Mouse (Mus musculus) neural tube, postnatal 0 days (tissue): ENCODE results near the gene Tmem150a. TPM values are rescaled to one million over a fixed set of nuclear protein-coding genes. Genes with fewer than 3 reads are reported as not detected.

Source experiments
- polyA plus RNA-seq: library from polyadenylated mRNA; unstranded; fragments of >200 nt; fragmentation: Nextera tagmentation; extraction: Ambion mirVana; gene quantifications from 2 replicates; pipeline ENCODE4 v1.2.1, GENCODE M21; 2015

Tmem150a gene
- polyA plus RNA-seq: 21.6 and 25.5 TPM in 2 replicates

DNA sequence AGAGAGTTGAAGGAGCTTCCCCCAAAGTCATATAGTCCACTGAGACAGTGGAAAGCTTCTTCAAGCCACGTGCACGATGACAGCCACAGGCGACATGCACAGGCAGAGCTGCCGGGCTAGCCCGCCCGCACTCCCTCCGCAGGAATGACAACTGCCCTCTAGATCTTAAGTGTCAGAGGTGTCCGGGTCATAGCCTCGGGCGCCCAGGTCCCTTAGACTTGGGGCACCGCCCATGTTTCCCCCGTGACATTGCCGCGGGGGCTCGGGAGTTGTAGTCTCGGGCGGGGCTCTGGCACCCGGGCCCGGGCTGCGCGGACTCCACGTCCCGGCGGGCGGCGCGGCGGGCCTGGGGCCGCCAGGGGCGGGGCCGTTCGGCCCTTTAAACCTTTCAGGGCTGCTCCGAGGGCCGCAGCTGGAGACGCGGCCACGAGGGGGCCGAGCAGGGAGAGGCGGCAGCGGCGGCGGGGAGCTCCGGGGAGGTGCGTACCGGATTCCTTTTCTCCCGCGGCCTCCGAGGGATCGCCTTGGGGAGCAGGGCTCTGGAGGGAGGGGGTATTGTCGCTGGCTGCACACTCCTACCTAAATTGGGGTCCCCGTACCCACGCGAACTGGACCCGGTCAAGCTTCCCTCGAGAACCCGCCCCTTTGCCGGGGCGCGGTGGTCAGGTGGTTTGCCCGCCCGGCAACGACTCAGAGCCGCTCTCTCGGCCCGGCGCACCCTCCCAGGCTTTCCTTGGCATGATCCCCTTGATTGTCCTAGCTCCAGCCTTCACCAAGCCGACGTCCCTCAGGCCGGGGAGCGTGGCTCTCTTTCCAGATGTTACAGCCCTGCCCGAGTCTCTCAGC, at the start of gene Tmem150a:
TSS of gene Tmem150a (plus strand) at position 382 of the 846 bp plus-strand sequence.

DNA sequence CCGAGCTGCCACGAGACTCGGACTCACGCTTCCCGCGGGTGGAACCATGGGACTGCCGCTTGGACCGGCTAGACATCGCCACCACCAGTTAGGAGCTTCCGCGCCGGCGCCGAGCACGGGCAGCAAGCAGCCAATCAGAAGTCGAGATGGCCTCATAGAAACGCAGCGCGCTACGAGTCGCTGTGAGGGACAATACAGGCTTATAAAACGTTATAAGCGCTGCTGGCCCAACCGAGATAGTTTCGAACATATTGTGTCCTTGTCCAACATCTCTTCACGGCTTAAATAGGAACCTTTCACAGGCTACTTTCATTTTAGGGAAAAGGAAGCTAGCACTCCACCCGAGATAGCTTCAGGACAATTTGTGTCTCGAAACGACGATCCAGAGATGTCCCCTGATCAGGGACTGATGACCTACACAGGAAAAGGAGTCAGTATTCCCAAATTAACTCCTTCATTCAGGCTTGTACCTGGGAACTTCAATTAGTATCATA, 10.1 kb upstream of the Tmem150a start, which contains the start of gene Usp39:
TSS of gene Usp39 (minus strand) at position 111 of the 494 bp plus-strand sequence.

DNA sequence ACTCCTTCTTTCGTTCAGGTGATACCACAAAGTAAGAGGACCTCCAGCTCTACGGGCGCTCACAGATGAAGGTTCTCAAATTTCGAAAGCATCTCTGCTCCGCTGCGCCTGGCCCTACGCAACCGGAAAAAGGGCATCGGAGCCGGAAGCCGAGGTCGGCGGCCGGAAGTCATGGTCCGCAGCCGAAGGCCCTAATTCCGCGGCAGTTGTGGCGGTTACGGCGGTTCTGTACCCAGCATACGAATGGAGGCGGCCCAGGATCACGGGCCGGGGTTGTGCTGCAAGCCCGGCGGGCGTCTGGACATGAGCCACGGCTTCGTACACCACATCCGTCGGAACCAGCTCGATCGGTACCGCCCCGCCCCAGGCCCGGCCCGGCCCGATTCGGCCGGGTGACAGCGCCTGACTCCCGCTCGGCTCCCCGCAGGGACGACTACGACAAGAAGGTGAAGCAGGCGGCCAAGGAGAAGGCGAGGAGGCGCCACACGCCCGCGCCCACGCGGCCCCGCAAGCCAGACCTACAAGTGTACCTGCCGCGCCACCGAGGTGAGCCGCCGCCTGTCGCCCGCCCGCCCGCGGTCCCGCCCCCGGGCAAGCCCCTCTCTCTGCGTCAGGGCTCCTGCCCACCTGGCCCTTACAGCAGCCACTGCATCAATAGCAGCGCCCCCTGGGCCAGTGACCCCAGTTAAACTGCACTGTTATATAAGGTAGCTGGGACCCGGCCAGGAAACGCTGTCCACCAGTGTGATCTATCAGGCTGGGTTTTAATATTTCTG, 7.9 kb upstream of the Tmem150a start, which contains the start of gene 0610030E20Rik:
TSS of gene 0610030E20Rik (plus strand) at position 152 of the 776 bp plus-strand sequence.

DNA sequence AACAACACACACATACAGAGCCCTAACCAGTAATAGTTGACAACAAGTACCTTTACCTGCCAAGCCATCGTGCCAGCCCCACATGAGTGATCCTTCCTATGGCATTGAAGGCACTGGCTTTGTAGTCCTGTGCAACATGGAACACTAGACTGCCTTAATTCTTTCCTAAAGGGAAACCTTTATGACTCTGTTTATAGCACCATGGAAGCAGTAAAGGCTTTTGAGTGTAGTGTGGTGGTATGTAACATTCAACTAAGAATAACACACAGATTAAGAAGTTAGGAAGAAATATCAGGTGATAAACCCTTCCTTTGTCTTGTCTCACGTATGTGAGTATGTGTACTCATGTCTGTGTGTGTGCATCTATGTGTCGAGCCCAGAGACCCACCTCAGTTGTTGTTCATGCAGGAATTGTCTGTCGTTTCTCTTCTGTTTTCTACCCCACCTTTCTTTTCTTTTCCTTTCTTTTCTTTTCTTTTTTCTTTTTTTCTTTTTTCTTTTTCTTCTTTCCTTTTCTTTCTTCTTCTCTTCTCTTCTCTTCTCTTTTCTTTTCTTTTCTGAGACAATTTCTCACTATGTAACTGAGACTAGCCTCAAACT, 11.7 kb downstream of the Tmem150a start, which contains the start of gene Rnf181:
TSS of gene Rnf181 (minus strand) at position 113 of the 600 bp plus-strand sequence.

DNA sequence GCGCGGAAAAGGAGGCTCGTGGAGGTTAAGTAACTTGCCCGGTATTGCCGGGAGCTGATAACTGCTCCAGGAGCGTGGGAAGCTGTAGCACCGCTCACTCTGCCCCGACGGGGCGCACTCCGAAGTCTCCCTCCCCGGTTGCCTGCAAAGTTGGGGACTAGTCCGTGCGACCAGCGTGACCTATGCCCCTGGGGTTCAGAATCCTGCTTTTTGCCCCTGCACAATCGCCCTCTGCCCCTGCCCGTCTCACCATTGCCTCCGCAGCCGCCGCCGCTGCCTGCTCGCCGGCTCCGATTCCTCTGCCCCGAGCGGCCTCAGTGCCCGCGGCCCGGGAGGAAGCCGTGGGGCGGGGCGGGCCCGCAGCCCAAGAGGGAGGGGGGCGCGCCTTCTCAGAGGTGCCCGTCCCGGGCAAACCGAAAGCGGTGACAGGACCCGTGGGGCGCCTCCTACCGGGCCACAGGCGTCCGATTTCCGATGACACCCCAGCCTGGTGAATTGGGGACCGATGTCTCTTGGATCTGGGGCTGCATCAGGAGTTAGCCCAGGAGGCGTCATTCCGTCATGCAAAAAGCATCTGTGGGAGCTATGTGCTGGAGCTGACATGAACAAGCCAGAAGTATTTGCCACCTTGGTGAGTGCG, 25.0 kb downstream of the Tmem150a start, which contains the start of gene Vamp5:
TSS of gene Vamp5 (minus strand) at position 338 of the 640 bp plus-strand sequence.

DNA sequence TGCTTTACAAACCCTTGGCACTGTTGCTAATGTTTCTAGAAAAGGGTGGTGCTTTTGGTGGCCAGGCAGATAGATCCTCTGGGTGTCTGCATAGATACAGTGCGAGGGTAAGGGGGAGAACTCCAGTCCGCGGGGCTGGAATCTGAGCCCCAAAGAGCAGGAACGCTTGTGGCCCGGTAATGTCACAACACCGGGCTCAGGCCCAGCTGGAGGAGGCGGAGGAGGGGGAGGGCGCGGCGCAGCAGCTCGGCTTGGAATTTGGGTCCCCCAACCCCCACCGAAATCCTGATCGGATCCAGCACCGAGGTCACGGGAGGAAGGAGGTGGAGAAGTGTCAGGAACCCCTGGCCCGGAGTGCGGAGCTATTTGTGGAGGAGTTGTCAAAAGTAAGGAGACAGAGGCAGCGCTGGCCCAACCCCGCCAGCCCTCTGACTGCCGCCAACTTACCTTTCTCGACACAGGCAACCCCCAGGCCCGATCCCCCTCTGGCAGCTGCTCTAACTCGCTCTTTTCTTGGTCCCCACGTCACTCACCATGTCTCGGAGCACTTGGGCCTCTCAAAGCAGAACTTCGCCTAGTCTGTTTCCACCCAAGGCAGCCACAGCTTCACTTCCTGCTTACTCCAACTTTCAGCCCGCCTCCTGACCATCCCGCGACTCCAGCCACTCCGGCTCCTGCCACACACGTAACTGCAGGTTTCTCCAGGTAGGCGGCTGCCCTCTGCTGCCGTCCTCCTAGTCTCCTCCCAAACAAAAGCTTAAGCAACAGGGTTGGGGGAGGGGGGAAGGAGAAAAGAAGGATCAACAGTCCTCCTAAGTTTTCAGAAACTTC, 34.9 kb downstream of the Tmem150a start, which contains the start of gene Vamp8:
TSS of gene Vamp8 (minus strand) at position 763 of the 831 bp plus-strand sequence.

Other genes starting within 250 kb of the Tmem150a start
- 3.6 and 3.8 TPM in 2 replicates for gene Atoh8, start 119.9 kb upstream of the Tmem150a start, polyA plus RNA-seq
- 0.20 and 0.27 TPM in 2 replicates for gene Sftpb, start 50.8 kb upstream of the Tmem150a start, polyA plus RNA-seq
- 31.2 and 32.1 TPM in 2 replicates for gene Usp39, start 10.3 kb upstream of the Tmem150a start, polyA plus RNA-seq
- 13.8 and 15.6 TPM in 2 replicates for gene 0610030E20Rik, start 8.1 kb upstream of the Tmem150a start, polyA plus RNA-seq
- gene Rnf181, start 11.5 kb downstream of the Tmem150a start, polyA plus RNA-seq: 154 and 155 TPM in 2 replicates
- 22.7 and 27.5 TPM in 2 replicates for gene Vamp5, start 25.0 kb downstream of the Tmem150a start, polyA plus RNA-seq
- 29.8 and 33.5 TPM in 2 replicates for gene Vamp8, start 35.3 kb downstream of the Tmem150a start, polyA plus RNA-seq
- gene Ggcx, start 58.9 kb downstream of the Tmem150a start, polyA plus RNA-seq: 13.2 and 15.4 TPM in 2 replicates
- 248 and 259 TPM in 2 replicates for gene Mat2a, start 84.1 kb downstream of the Tmem150a start, polyA plus RNA-seq
- gene Sh2d6, start 166.3 kb downstream of the Tmem150a start, polyA plus RNA-seq: 0.24 and 0.62 TPM in 2 replicates
- 19.4 and 21.5 TPM in 2 replicates for gene Capg, start 188.9 kb downstream of the Tmem150a start, polyA plus RNA-seq
- 18.0 and 18.6 TPM in 2 replicates for gene Elmod3, start 243.0 kb downstream of the Tmem150a start, polyA plus RNA-seq
- 9.4 and 10.7 TPM in 2 replicates for gene Retsat, start 243.0 kb downstream of the Tmem150a start, polyA plus RNA-seq